Mouse (Mus musculus) layer of hippocampus, adult 8-10 months (tissue): ENCODE results near the gene Mtf1. TPM values are rescaled to one million over a fixed set of nuclear protein-coding genes. Genes with fewer than 3 reads are reported as not detected.

Experiments
- DNase-seq, 2 experiments: peaks; one replicate each; pipeline ENCODE4 v3.0.0; 2022; ENCODE audit warnings: low spot score in 2 of 2
- total RNA-seq, 4 experiments: library from RNA; stranded (reverse); gene quantifications; 2 replicates each; pipeline ENCODE4 v1.2.4; 2022

Mtf1 gene
- total RNA-seq, 4 experiments from 2014 or later: 27.0 to 32.3 (median 27.9) TPM

DNA sequence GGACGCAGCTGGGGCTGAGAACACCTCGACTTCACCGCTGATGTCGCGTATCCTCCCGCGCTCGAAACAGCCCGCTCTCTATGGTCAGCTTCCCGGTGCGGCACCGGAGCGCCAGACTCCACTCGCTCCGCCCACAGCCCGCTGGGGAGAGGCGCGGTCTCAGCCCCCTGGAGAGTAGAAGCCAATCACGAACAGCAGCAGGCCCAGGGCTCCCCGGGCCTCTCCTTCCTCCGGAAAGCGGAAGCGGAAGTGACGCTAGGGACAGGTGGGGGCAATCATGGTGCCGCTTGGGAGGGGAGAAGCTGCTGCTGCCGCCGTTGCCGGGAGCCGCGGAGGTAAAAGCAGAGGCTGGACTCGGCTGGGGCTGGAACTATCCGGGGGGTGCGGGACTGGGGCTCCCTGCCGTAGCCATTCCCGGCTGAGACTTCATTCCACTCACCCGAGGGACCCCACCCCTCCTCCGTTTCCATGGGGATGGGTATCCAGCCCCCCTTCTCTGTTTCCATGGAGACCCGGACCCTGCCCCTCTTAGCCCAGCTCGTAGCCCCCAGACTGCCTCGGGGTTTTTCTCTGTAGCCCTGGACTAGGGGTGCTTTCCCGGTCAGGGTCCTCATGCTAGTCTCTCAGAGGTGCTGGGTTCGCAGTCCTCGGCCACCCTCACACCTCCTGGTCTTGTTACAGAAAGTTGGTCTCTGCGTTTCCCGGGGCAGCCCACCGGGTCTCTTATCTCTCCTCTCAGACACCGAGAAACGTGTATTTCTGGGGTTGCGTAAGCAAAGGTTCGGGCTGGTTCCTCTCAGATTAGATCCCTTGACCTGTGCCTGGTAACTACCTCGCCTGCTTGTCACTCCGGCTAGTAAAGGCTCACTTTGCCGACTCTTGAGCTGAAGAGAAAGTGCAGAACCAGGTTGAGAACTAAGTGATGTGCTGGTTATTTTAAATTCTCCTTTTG, 681 bp downstream of the Mtf1 start:
- peak; percentile 93 to 94 for DNase-seq

DNA sequence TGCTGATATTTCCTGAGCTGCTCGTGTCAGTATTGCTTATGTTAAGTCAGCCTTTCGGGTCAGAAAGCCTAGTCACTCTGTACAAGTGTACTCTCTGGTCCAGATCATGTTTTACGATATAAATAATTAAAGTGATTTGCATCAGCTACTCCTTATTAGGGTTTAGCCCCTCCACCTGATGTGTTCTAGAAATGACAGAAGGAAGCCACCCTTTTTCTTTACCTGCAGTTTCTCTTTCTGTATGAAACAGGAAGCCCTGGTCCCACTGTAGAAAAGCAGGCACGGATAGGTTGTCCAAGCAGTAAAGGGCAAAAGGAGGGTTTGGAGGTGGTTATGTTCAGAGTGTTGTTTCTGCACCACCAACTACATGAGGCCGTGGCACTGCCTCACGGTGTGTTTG, 1.5 kb downstream of the Mtf1 start:
- no peak for DNase-seq

GRCm38 (mm10) chr4:124808511-124808910, 6.6 kb downstream of the Mtf1 start:
- no peak for DNase-seq

- no peak for DNase-seq
These were observed 7.4 kb downstream of the Mtf1 start for GRCm38 (mm10) chr4:124809136-124809883.

DNA sequence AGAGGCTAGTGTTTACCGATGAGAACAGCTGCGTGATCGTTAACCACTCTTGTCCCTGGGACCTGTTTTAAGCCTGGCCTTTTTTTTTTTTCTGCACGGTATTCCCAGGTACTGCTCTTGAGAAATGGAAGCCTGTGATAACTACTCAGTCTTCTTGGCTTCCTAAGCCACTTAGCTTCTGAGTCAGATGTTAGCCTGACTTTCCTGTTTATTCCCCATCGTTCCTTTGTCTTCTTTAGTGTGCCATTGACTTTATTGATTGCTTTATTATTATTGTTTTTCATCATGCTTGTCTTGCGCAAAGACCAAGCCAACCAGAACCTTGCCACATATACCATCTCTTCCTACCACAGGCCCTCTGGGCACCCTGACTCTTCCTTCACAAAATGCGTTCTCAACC, 8.2 kb downstream of the Mtf1 start:
- DNase-seq: no peak

- DNase-seq: peak; percentile 54 to 68
These were observed 9.6 kb downstream of the Mtf1 start for GRCm38 (mm10) chr4:124811347-124811975.

DNA sequence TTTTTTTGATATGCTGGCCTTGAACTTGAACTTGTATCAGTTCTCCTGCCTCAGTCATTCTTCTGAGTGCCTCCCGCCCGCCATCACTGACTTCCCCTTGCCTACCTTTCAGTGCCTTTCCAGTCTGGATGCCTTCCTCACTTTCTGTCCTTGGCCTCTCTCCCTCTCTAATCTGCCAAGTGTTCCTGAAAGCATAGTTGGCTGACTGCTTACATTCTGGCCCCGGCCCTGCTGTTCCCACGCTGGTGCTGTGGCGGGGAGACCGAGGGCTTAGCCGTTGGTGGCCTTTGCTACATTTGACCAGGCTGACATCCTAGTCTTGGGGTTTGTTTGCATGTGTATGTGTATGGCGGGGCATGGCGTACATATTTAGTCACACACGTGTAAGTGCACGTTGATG, 14.0 kb downstream of the Mtf1 start:
- DNase-seq: no peak

DNA sequence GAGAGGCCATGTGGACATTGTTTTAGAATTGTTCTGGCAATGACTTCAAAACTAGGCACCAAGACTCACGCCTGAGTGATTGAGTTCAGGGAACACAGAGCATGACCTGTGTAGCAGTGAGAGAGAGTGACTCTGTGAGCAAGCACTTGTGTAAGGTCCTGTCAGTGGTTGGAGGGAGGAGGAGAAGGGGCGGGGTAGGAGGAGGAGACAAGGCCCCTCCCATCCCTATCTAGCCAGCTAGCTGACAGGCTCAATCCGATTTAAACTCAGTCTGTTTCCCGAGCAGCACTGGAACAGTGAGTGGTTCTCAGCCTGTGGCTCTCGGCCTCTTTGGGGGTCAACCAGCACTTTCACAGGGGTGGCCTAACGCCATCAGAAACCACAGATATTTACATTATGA, 15.9 kb downstream of the Mtf1 start:
- DNase-seq: no peak

DNA sequence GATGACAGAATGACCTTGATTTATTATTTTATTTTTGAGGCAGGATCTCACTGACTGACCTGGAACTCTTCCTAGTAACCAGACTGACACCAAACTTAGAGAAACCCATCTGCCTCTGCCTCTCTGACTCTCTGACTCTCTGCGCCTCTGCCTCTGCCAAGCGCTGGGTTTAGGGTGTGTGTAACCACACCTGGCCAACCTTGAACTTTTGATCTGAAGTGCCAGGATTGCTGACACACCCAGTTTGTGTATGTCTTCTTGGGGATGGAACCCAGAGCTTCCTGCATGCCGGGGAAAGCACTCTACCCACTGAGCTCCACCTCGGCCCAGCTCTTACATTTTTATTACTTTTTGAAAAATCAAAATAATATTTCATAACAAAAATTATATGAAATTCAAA, 16.9 kb downstream of the Mtf1 start:
- no peak for DNase-seq

- no peak for DNase-seq
These were observed 23.1 kb downstream of the Mtf1 start for GRCm38 (mm10) chr4:124824967-124825366.

- DNase-seq: no peak
These were observed 23.6 kb downstream of the Mtf1 start for GRCm38 (mm10) chr4:124825371-124825965.

GRCm38 (mm10) chr4:124829671-124830070, 27.8 kb downstream of the Mtf1 start:
- DNase-seq: no peak

- DNase-seq: no peak
These were observed 30.9 kb downstream of the Mtf1 start for GRCm38 (mm10) chr4:124832796-124833195.

GRCm38 (mm10) chr4:124838035-124838700, 36.3 kb downstream of the Mtf1 start:
- no peak for DNase-seq

- DNase-seq: no peak
These were observed 39.1 kb downstream of the Mtf1 start for GRCm38 (mm10) chr4:124840998-124841397.

DNA sequence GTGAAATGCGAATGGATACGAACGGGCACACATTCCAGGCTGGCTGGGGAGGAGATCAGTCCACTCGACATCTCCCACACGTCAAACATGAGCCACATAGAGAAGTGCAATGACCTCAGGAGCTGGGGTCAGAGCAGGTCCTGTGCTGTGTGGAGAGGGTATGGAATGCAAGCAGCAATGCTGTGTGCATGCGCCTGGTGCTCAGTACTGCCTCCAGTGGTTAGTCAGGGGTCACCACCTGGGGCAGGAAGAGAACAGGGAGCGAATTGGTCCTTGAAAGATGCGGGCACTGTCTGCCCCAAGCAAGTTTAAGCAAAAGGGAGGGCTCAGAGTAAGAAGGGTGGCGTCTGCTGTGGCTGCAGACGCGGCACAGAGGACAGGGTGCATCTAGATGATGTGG, 41.6 kb downstream of the Mtf1 start:
- DNase-seq: no peak

- peak; percentile 78 to 89 for DNase-seq
These were observed 45.7 kb downstream of the Mtf1 start for GRCm38 (mm10) chr4:124847573-124847972.

DNA sequence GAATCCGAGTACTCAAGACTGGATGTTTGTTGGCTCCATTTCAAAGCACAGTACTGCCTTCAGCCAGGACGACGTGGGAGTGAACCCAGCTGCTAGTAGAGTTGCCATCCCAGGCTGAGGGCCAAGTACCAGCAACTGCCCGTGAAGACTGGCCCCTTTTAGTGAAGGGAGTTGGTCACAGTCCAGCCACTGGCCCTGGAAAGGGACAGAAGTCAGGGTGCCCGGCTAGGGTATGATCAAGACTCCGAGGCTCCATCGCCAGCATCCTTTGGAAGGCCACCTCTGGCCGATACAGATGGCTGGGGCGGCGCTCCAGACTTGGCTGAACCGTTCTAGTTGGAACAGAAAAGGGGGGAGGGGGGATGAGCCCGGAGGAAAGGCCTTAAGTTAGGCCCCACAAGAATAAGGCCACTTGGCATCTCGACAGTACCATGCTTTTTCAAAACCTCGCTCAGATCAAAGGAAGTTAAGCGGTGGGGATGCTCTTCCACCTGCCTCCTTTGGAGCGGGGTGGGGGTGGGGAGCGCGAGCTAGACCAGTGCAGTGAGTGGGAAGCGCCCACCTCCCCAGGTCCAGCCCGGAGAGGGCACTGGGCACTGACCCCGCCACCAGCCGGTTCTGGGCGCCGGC, 47.8 kb downstream of the Mtf1 start:
- peak; percentile 75 to 80 for DNase-seq

DNA sequence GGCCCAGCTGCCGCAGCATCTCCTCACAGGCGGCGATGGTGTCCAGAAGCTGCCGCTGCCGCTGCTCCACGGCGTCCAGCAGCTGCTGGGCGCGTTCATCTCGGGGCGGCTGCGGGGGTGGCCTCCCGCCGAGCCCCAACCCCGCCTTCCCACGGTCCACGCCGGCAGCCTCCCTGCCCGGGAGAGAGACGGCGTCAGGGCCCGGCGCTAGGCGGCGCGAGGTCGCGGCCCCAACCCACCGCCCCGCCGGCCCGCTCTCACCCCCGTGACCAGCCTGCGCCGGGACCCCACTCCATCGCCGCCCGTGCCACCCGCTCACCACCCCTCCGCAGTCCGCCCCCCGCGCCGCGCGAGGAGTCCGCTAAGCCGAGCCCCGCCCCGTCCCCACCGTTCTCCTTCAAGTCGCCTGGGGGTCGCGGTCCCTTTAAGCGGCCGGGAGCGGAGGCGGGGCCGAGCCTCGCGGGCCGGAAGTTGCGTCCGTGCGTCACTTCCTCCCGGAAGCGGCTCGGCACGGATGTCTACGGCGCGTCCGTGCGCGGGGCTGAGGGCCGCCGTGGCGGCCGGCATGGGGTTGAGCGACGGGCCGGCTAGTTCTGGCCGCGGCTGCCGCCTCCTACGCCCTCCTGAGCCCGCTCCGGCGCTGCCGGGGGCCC, 48.5 kb downstream of the Mtf1 start, which contains the start of gene Yrdc:
Gene Yrdc, plus strand, starts transcription at position 419 of the 653 bp plus-strand sequence.
- peak; percentile 89 to 91 for DNase-seq
